Mouse (Mus musculus): Measurements from ENCODE around the gene 2010111I01Rik. TPM values are rescaled to one million over a fixed set of nuclear protein-coding genes. Genes with fewer than 3 reads are reported as not detected.

Gene 2010111I01Rik
- total and polyA plus RNA-seq, 3 experiments = 13.3 to 19.8 (median 14.4) TPM

DNA sequence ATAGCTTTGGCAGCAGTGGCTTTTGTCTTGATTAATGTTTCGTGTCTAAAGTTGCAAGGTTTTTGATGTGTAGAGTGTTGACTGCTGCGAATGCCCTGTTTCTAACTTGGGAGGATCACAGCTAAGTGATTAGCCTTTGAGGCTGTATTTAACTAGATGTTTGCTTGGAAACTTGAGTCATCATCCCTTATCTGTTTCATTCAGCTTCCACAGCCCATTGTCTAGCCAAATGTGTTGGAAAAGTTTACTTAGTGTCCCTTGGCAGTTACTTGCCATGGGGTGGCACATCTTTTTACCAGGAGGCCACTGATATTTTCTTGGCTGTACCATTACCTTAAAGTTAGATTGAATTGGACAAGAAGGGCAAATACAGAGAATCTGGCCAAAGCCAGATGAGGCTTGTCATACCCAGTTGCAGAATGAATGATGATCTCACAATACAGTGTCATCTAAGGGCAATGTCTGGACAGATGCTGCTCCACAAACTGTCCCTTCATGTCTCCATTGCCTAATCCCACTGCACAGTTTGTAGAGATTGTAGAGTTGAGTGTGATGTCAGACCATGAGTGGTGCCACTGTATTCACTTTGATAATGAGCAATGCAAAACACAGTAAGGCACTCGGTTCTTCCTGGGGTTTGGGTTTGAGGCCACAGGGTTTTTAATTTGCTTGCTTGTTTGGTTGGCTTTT lies 152.9 kb downstream of the 2010111I01Rik start:
- Histone ChIP-seq H3K4me1 (ENCODE audit: control insufficient read depth in 1 of 2, insufficient read depth in 2 of 2) (peaks cover 0 to 3% of the 10 kb centered on the region in 2 experiments; a peak in 1 of 4 replicates), H3K27ac (ENCODE audit: insufficient read depth, low read depth) (no peak overlapping the region), H3K9ac (ENCODE audit: insufficient read depth, low read depth) (no peak overlapping the region), H3K79me2 (replicated peaks; ENCODE audit: control insufficient read depth, extremely low read depth, insufficient read depth, poor library complexity, severe bottlenecking) (no peaks in the 10 kb centered on the region), H3K9me3 (replicated peaks; ENCODE audit: low read length) (peaks cover 3% of the 10 kb centered on the region), H3K4me3 (replicated peaks in 1 of 3; ENCODE audit: low read depth in 2 of 3, low read length in 2 of 3, poor library complexity in 1 of 3) (no peak overlapping the region), H3K27me3 (replicated peaks) (no peaks in the 10 kb centered on the region), H3K36me3 (replicated peaks in 1 of 2; ENCODE audit: control insufficient read depth in 1 of 2, insufficient read depth in 1 of 2, low read length in 1 of 2) (no peaks in the 10 kb centered on the region), H3K4me2 (ENCODE audit: insufficient read depth, low read depth, poor library complexity, severe bottlenecking) (no peak overlapping the region)
- no peak for DNase-seq (ENCODE audit: extremely low read depth)
- dilution Hi-C loops (cut with MboI; ENCODE audit: extremely low pct_ligation_motif_present, extremely low pct_unique_long_range_greater_than_20kb, low sequenced_read_pairs) = no loop called here
- in situ Hi-C loops (cut with MboI; ENCODE audit: low pct_ligation_motif_present, low pct_unique_long_range_greater_than_20kb, low sequenced_read_pairs) = no loop called here
- TF ChIP-seq POLR2AphosphoS2 (IDR thresholded peaks at IDR 0.05; ENCODE audit: low read depth, low read length) (no peak), TBP (conservative IDR thresholded peaks at IDR 0.05; ENCODE audit: low read depth, low read length) (no peak), RAD21 (IDR thresholded peaks at IDR 0.05; ENCODE audit: low read depth, low read length) (no peak), JUN (IDR thresholded peaks at IDR 0.05; ENCODE audit: insufficient read depth, low read depth, low read length) (no peak), ZKSCAN1 (IDR thresholded peaks at IDR 0.05; ENCODE audit: borderline replicate concordance, low read depth, low read length) (no peak), MAZ (IDR thresholded peaks at IDR 0.05; ENCODE audit: low read depth, low read length) (no peak), JUND (conservative IDR thresholded peaks at IDR 0.05; ENCODE audit: low read depth, low read length) (no peak), MEF2A (IDR thresholded peaks at IDR 0.05; ENCODE audit: borderline replicate concordance, low read depth, low read length) (no peak), CTCF (conservative IDR thresholded peaks at IDR 0.05 in 1 of 2, IDR thresholded peaks at IDR 0.05 in 1 of 2; ENCODE audit: low read depth in 2 of 2, low read length in 2 of 2) (no peak), NRF1 (IDR thresholded peaks at IDR 0.05; ENCODE audit: low read depth, low read length) (no peak), MAFK (IDR thresholded peaks at IDR 0.05; ENCODE audit: insufficient replicate concordance, low read length) (no peak), IRF4 (IDR thresholded peaks at IDR 0.05; ENCODE audit: low read depth, low read length) (no peak), MYC (IDR thresholded peaks at IDR 0.05; ENCODE audit: low read depth, low read length) (no peak)

DNA sequence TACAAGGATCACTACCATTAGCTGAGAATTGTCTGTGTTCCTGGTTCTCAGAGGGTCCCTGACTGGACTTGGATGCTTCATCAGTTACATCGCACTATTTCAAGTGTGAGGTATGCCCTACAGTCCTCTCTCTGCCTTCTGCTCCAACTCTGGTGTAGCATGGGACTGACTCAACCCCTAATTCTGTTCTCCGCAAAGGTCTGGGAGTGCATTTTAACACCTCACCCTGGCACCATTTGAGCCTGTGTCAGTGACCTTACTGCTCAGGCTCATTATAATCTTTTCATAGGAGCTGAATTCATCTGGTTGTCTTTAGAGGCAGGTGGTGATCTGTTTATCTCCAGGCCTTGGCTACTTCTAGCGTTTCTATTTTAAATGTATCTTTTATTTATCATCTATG lies 154.0 kb downstream of the 2010111I01Rik start:
- Histone ChIP-seq H3K36me3 (replicated peaks in 1 of 2; ENCODE audit: control insufficient read depth in 1 of 2, insufficient read depth in 1 of 2, low read length in 1 of 2) (no peaks in the 10 kb centered on the region), H3K27me3 (replicated peaks) (no peaks in the 10 kb centered on the region), H3K27ac (ENCODE audit: insufficient read depth, low read depth) (no peak overlapping the region), H3K9ac (ENCODE audit: insufficient read depth, low read depth) (no peak overlapping the region), H3K4me2 (ENCODE audit: insufficient read depth, low read depth, poor library complexity, severe bottlenecking) (no peak overlapping the region), H3K9me3 (replicated peaks; ENCODE audit: low read length) (peaks cover 3% of the 10 kb centered on the region), H3K4me1 (ENCODE audit: control insufficient read depth in 1 of 2, insufficient read depth in 2 of 2) (peaks cover 0 to 3% of the 10 kb centered on the region in 2 experiments; a peak in 1 of 4 replicates), H3K4me3 (replicated peaks in 1 of 3; ENCODE audit: low read depth in 2 of 3, low read length in 2 of 3, poor library complexity in 1 of 3) (no peak overlapping the region), H3K79me2 (replicated peaks; ENCODE audit: control insufficient read depth, extremely low read depth, insufficient read depth, poor library complexity, severe bottlenecking) (no peaks in the 10 kb centered on the region)
- TF ChIP-seq CHD1 (IDR thresholded peaks at IDR 0.05; ENCODE audit: low read depth, low read length) (no peak), MAX (IDR thresholded peaks at IDR 0.05; ENCODE audit: low read length) (no peak), NRF1 (IDR thresholded peaks at IDR 0.05; ENCODE audit: low read depth, low read length) (no peak), RAD21 (IDR thresholded peaks at IDR 0.05; ENCODE audit: low read depth, low read length) (no peak), MAZ (IDR thresholded peaks at IDR 0.05; ENCODE audit: low read depth, low read length) (no peak), GABPA (IDR thresholded peaks at IDR 0.05; ENCODE audit: insufficient replicate concordance, low read depth, low read length) (no peak), CHD2 (IDR thresholded peaks at IDR 0.05; ENCODE audit: low read length) (no peak), POLR2A (IDR thresholded peaks at IDR 0.05; ENCODE audit: low read depth, low read length) (no peak), NELFE (IDR thresholded peaks at IDR 0.05; ENCODE audit: low read depth, low read length) (no peak), MAFK (IDR thresholded peaks at IDR 0.05; ENCODE audit: insufficient replicate concordance, low read length) (no peak), SIN3A (IDR thresholded peaks at IDR 0.05; ENCODE audit: low read length) (no peak), HCFC1 (IDR thresholded peaks at IDR 0.05; ENCODE audit: low read depth, low read length) (no peak), E2F4 (IDR thresholded peaks at IDR 0.05; ENCODE audit: insufficient replicate concordance, low read depth, low read length) (no peak), JUN (IDR thresholded peaks at IDR 0.05; ENCODE audit: insufficient read depth, low read depth, low read length) (no peak), CTCF (conservative IDR thresholded peaks at IDR 0.05 in 1 of 2, IDR thresholded peaks at IDR 0.05 in 1 of 2; ENCODE audit: low read depth in 2 of 2, low read length in 2 of 2) (no peak)
- no peak for DNase-seq (ENCODE audit: extremely low read depth)
- in situ Hi-C loops (cut with MboI; ENCODE audit: low pct_ligation_motif_present, low pct_unique_long_range_greater_than_20kb, low sequenced_read_pairs) (no loop called here), dilution Hi-C loops (cut with MboI; ENCODE audit: extremely low pct_ligation_motif_present, extremely low pct_unique_long_range_greater_than_20kb, low sequenced_read_pairs) (no loop called here)

Measured in CH12.LX (cell line).